Mouse (Mus musculus) kidney, postnatal 0 days (tissue): ENCODE results near the gene Rpa1. TPM values are rescaled to one million over a fixed set of nuclear protein-coding genes. Genes with fewer than 3 reads are reported as not detected.
A peak's percentile ranks its signal among the peaks of the same experiment; 100 is the strongest.

Source experiments
- ATAC-seq: fragments of 200-750 bp; cut with Nextera tagmentation; replicated peaks from 2 replicates; pipeline ENCODE4 v1.8.0; 2017; ENCODE audit warnings: low read depth, moderate number of reproducible peaks, moderate TSS enrichment, moderate library complexity; ENCODE audit not compliant: low FRiP score
- DNase-seq: peaks from one replicate; pipeline ENCODE4 v3.0.0-alpha.2; 2016; ENCODE audit warnings: low spot score
- H3K27ac ChIP-seq: fragments of 300-500 bp; sonication (generic); 2 replicates; pipeline ENCODE4 v1.5.1; 2014; ENCODE audit warnings: mild to moderate bottlenecking
- H3K27me3 ChIP-seq: fragments of 300-500 bp; sonication (generic); 2 replicates; pipeline ENCODE4 v1.6.1; 2014; ENCODE audit warnings: low read length, mixed read lengths; ENCODE audit not compliant: insufficient read depth
- H3K36me3 ChIP-seq: fragments of 300-500 bp; sonication (generic); 2 replicates; pipeline ENCODE4 v1.6.1; 2014; ENCODE audit warnings: low read length, mixed read lengths; ENCODE audit not compliant: insufficient read depth
- H3K4me1 ChIP-seq: fragments of 300-500 bp; sonication (generic); replicated peaks from 2 replicates; pipeline ENCODE4 v1.6.1; 2014; ENCODE audit warnings: antibody characterized with exemption, low read length, mixed read lengths; ENCODE audit not compliant: insufficient read depth
- H3K4me2 ChIP-seq: fragments of 300-500 bp; sonication (generic); 2 replicates; pipeline ENCODE4 v1.6.1; 2014; ENCODE audit warnings: mild to moderate bottlenecking, low read length, moderate library complexity, mixed read lengths
- H3K4me3 ChIP-seq: fragments of 300-500 bp; sonication (generic); replicated peaks from 2 replicates; pipeline ENCODE4 v1.5.1; 2014; ENCODE audit warnings: low read depth, low read length
- H3K9ac ChIP-seq: fragments of 300-500 bp; sonication (generic); 2 replicates; pipeline ENCODE4 v1.6.1; 2014; ENCODE audit warnings: low read depth, low read length
- H3K9me3 ChIP-seq: fragments of 300-500 bp; sonication (generic); replicated peaks from 2 replicates; pipeline ENCODE4 v1.6.1; 2016; ENCODE audit warnings: low read length, inconsistent platforms, mixed read lengths
- CTCF ChIP-seq: IDR thresholded peaks from 2 replicates; pipeline ENCODE4 v1.5.1; 2016; ENCODE audit warnings: antibody characterized with exemption, low read depth, mild to moderate bottlenecking, moderate library complexity
- WGBS: fragments of 180-500 bp; shearing (Covaris S2); extraction: QIAGEN DNeasy Blood & Tissue Kit; methylation state at CpG from one replicate; pipeline ENCODE4 v1.1.7; 2014; 5-methylcytosine and 5-hydroxymethylcytosine counted together
- polyA plus RNA-seq: library from polyadenylated mRNA; unstranded; fragments of >200 nt; fragmentation: Nextera tagmentation; extraction: Ambion mirVana; gene quantifications from 2 replicates; pipeline ENCODE4 v1.2.1, GENCODE M21; 2015

Rpa1 gene
- polyA plus RNA-seq, 1 experiment from 2014 or later = 70.7 TPM

DNA sequence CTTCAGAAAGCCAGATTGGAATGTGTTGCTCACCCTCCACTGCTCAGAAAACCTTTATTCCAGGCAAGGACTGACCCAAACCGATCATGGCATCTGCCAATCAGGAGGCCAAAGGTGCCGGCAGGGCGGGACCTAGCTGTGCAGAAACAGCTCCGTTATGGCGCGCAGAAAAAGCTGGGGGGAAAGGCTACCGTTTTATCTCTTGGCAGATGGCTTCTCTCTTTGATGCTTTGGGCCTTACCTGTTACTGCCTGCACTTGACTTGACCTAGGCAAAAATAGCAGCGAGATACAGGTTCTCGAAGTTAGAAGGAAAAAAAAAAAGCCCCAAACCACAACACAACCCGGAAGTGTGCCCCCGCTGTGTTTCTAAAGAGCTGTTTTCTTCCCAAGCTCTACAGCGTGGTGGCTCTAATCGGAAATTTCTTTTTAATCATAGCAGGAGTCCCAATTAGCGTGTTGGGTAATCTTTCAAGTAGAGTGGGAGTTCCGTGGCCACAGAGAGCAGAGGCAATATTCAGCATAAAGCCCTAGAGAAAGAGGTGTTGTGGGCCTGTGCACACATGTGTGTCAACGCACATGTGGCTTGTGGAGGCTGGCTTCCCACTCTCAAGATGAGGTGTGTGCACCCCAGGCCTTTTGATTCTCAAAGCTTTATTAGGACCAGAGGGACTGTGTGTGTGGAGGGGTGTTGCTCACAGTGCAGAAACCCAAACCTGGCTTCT is 68.6 kb downstream of the Rpa1 start:
- WGBS = 16% methylated on average over 16 of the region's 16 CpGs
- DNase-seq (peak; percentile 29), ATAC-seq (no peak)
- peak overlapping the region; percentile 50 for H3K4me2 ChIP-seq
- no peaks in the 10 kb centered on the region for H3K9me3 ChIP-seq
- H3K27ac ChIP-seq = no peak overlapping the region
- 0 out of 2 replicates have a peak overlapping the region, but pooled peaks have one; percentile 11 for H3K4me3 ChIP-seq
- no peaks in the 10 kb centered on the region for H3K36me3 ChIP-seq
- H3K27me3 ChIP-seq = peaks cover 19% of the 10 kb centered on the region; the same call in 1 of the 2 replicates
- H3K9ac ChIP-seq = peak overlapping the region; percentile 1; the same call in 1 of the 2 replicates
- TF ChIP-seq CTCF = no peak
- H3K4me1 ChIP-seq = peaks cover 14% of the 10 kb centered on the region

- Histone ChIP-seq H3K27me3 (peaks cover 19% of the 10 kb centered on the region; the same call in 1 of the 2 replicates), H3K36me3 (no peaks in the 10 kb centered on the region), H3K4me1 (peaks cover 14% of the 10 kb centered on the region), H3K27ac (no peak overlapping the region), H3K4me3 (0 out of 2 replicates have a peak overlapping the region, but pooled peaks have one; percentile 11), H3K9me3 (no peaks in the 10 kb centered on the region), H3K9ac (peak overlapping the region; percentile 1; the same call in 1 of the 2 replicates), H3K4me2 (peak overlapping the region; percentile 50)
- no peak for TF ChIP-seq CTCF
- 21% methylated on average over 4 of the region's 4 CpGs for WGBS
- no peak for DNase-seq
- no peak for ATAC-seq
Observed at GRCm38 (mm10) chr11:75279013-75279341, 69.1 kb downstream of the Rpa1 start.

GRCm38 (mm10) chr11:75278115-75278514 is 70.0 kb downstream of the Rpa1 start:
- H3K4me3 ChIP-seq = no peak overlapping the region
- no peak overlapping the region for H3K4me2 ChIP-seq
- H3K4me1 ChIP-seq = peaks cover 14% of the 10 kb centered on the region
- H3K36me3 ChIP-seq = no peaks in the 10 kb centered on the region
- H3K9me3 ChIP-seq = no peaks in the 10 kb centered on the region
- TF ChIP-seq CTCF = no peak
- no peak overlapping the region for H3K27ac ChIP-seq
- peaks cover 16% of the 10 kb centered on the region; the same call in 1 of the 2 replicates for H3K27me3 ChIP-seq
- no peak for DNase-seq
- WGBS = 77% methylated on average over 7 of the region's 7 CpGs
- no peak for ATAC-seq
- no peak overlapping the region for H3K9ac ChIP-seq

- 32% methylated on average over 6 of the region's 6 CpGs for WGBS
- DNase-seq = no peak
- no peak overlapping the region for H3K27ac ChIP-seq
Observed at GRCm38 (mm10) chr11:75275035-75275434, 73.1 kb downstream of the Rpa1 start.

DNA sequence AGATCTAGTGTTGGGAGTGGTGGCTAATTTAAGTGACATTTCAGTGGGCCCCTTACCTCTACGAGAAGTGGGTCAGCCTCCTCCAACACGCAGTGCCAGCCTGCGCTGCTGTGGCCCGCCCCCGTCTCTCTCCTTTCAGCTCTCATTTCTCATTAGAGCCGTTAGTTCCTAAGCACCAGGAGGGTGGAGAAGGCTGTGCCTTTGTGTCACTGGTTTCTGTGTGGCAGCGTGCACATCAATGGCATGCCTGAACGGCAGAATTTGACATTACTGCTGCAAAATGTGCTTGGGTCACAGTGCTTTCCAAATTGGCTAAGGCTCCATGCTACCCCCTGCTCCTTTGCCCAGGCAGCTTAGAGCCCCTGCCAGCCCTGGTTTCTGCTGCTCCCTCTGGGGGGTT is 74.7 kb downstream of the Rpa1 start:
- no peaks in the 10 kb centered on the region for H3K9me3 ChIP-seq
- no peak overlapping the region for H3K27ac ChIP-seq
- no peak for TF ChIP-seq CTCF
- no peaks in the 10 kb centered on the region for H3K36me3 ChIP-seq
- no peak for DNase-seq
- no peak overlapping the region for H3K9ac ChIP-seq
- no peak for ATAC-seq
- H3K27me3 ChIP-seq = no peaks in the 10 kb centered on the region
- H3K4me1 ChIP-seq = no peaks in the 10 kb centered on the region
- WGBS = 19% methylated on average over 8 of the region's 8 CpGs
- H3K4me2 ChIP-seq = no peak overlapping the region
- H3K4me3 ChIP-seq = no peak overlapping the region

More at GRCm38 (mm10) chr11:75275035-75275434, 73.1 kb downstream of the Rpa1 start:
- no peaks in the 10 kb centered on the region for H3K27me3 ChIP-seq
- no peak for TF ChIP-seq CTCF
- H3K4me2 ChIP-seq = no peak overlapping the region
- H3K9me3 ChIP-seq = no peaks in the 10 kb centered on the region
- H3K9ac ChIP-seq = no peak overlapping the region
- H3K36me3 ChIP-seq = no peaks in the 10 kb centered on the region
- ATAC-seq = no peak; the same call in 1 of the 2 replicates
- H3K4me3 ChIP-seq = no peak overlapping the region
- no peaks in the 10 kb centered on the region for H3K4me1 ChIP-seq

GRCm38 (mm10) chr11:75270985-75271434 is 77.1 kb downstream of the Rpa1 start:
- Histone ChIP-seq H3K27ac (no peak overlapping the region), H3K4me3 (no peak overlapping the region), H3K27me3 (no peaks in the 10 kb centered on the region), H3K4me2 (no peak overlapping the region), H3K9me3 (no peaks in the 10 kb centered on the region), H3K4me1 (0 out of 2 replicates have a peak, but pooled peaks cover under 1% of the 10 kb centered on the region), H3K36me3 (no peaks in the 10 kb centered on the region), H3K9ac (no peak overlapping the region)
- DNase-seq (no peak), ATAC-seq (no peak)
- TF ChIP-seq CTCF = no peak
- WGBS = 76% methylated on average over 7 of the region's 7 CpGs
